Mouse (Mus musculus) lung, adult 2 months (tissue): Measurements from ENCODE around the gene Lrrc32. TPM values are rescaled to one million over a fixed set of nuclear protein-coding genes. Genes with fewer than 3 reads are reported as not detected.
A peak's percentile ranks its signal among the peaks of the same experiment; 100 is the strongest.

ENCODE experiments used
- DNase-seq: peaks from one replicate; pipeline ENCODE4 v3.0.0; 2022
- H3K4me1 ChIP-seq: fragments of 200-500 bp; 2 replicates; pipeline ENCODE4 v1.6.1; 2011; ENCODE audit warnings: low read length; ENCODE audit not compliant: control insufficient read depth, insufficient read depth
- H3K4me3 ChIP-seq: fragments of 200-500 bp; replicated peaks from 2 replicates; pipeline ENCODE3; 2011; ENCODE audit warnings: low read depth, mild to moderate bottlenecking, control low read depth, low read length; ENCODE audit errors: extremely low read depth
- CTCF ChIP-seq: fragments of 200-500 bp; IDR thresholded peaks from 2 replicates; pipeline ENCODE4 v1.5.1; 2011; ENCODE audit warnings: mild to moderate bottlenecking, low read length, control low read depth; ENCODE audit not compliant: insufficient read depth
- POLR2A ChIP-seq: fragments of 200-500 bp; IDR thresholded peaks from 2 replicates; pipeline ENCODE4 v1.6.1; 2011; ENCODE audit warnings: low read depth, mild to moderate bottlenecking, control low read depth, low read length, borderline replicate concordance; ENCODE audit errors: extremely low read depth
- WGBS: fragments of 180-500 bp; shearing (Covaris S2); methylation state at CpG from one replicate; pipeline ENCODE4 v1.1.7; 2018; 5-methylcytosine and 5-hydroxymethylcytosine counted together
- polyA plus RNA-seq: library from polyadenylated mRNA; depleted of rRNA; stranded (reverse); fragments of >200 nt; gene quantifications from 2 replicates; pipeline ENCODE4 v1.2.3, GENCODE M21; 2012

Lrrc32 gene
- polyA plus RNA-seq, 1 experiment, result 38.4 TPM

DNA sequence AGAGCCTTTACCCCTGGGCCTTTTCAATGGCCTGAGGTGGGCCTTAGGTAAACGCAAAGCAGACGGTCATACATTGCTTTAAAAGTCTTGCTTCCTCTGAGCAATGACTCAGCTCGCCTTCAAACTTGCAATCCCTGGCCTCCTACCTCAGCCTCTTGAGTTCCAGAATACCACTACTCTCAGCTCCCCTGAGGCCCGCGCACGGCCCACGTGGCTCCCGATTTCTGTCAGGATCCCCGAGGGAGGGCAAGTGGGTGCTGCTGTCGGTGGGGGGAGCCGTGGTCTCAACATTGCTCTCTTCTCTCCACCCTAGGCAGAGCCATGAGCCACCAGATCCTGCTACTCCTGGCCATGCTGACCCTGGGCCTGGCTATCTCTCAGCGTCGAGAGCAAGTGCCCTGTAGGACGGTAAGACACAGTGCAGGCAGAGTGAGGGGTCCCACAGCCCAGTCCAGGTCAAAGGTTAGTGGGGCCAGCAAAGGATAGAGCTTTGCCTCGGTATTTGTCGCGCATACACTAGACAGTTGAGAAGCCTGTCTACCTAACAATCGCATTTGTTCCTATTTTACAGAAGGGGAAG, 4.9 kb downstream of the Lrrc32 start:
- WGBS, result 56% methylated on average over 18 of the region's 18 CpGs
- Histone ChIP-seq H3K4me3 (no peak overlapping the region), H3K4me1 (peaks cover 10% of the 10 kb centered on the region; the same call in 1 of the 2 replicates)
- DNase-seq, result no peak
- TF ChIP-seq POLR2A, result no peak
- TF ChIP-seq CTCF, result no peak

GRCm38 (mm10) chr7:98495591-98495990, 6.5 kb downstream of the Lrrc32 start:
- no peak for DNase-seq
- 83% methylated on average over 1 of the region's 1 CpGs for WGBS
- H3K4me3 ChIP-seq, result no peak overlapping the region
- no peak for TF ChIP-seq CTCF
- TF ChIP-seq POLR2A, result no peak
- peaks cover 18% of the 10 kb centered on the region for H3K4me1 ChIP-seq

- no peak overlapping the region for H3K4me3 ChIP-seq
- peaks cover 18% of the 10 kb centered on the region for H3K4me1 ChIP-seq
- DNase-seq, result no peak
- WGBS, result 70% methylated on average over 5 of the region's 5 CpGs
- no peak for TF ChIP-seq CTCF
- TF ChIP-seq POLR2A, result no peak
Measured at GRCm38 (mm10) chr7:98497451-98497850, 8.4 kb downstream of the Lrrc32 start.

GRCm38 (mm10) chr7:98498101-98498500, 9.0 kb downstream of the Lrrc32 start:
- no peak for DNase-seq
- no peak overlapping the region for H3K4me3 ChIP-seq
- TF ChIP-seq POLR2A, result no peak
- TF ChIP-seq CTCF, result no peak
- peaks cover 18% of the 10 kb centered on the region for H3K4me1 ChIP-seq
- WGBS, result 94% methylated on average over 12 of the region's 12 CpGs

DNA sequence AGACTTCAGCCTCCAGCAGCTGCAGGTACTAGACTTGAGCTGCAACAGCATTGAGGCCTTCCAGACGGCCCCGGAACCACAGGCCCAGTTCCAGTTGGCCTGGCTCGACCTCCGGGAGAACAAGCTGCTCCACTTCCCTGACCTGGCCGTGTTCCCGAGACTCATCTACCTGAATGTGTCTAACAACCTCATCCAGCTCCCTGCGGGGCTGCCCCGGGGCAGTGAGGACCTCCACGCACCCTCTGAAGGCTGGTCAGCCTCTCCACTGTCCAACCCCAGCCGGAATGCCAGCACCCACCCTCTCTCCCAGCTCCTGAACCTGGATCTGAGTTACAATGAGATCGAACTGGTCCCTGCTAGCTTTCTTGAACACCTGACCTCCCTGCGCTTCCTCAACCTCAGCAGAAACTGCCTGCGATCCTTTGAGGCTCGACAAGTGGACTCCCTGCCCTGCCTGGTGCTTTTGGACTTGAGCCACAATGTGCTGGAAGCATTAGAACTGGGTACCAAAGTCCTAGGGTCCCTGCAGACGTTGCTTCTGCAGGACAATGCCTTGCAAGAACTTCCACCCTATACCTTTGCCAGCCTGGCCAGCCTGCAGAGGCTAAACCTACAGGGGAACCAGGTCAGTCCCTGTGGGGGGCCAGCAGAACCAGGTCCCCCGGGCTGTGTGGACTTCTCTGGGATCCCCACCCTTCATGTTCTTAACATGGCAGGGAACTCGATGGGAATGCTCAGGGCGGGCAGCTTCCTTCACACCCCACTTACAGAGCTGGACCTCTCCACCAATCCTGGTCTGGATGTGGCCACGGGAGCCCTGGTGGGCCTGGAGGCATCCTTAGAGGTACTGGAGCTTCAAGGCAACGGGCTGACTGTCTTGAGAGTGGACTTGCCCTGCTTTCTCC, 9.8 kb downstream of the Lrrc32 start:
- Histone ChIP-seq H3K4me3 (no peak overlapping the region), H3K4me1 (peaks cover 15% of the 10 kb centered on the region)
- no peak for DNase-seq
- no peak for TF ChIP-seq CTCF
- TF ChIP-seq POLR2A, result no peak
- 81% methylated on average over 20 of the region's 20 CpGs for WGBS

- Histone ChIP-seq H3K4me1 (peaks cover 13% of the 10 kb centered on the region), H3K4me3 (no peak overlapping the region)
- WGBS, result 64% methylated on average over 25 of the region's 25 CpGs
- DNase-seq, result no peak
- no peak for TF ChIP-seq POLR2A
- no peak for TF ChIP-seq CTCF
Measured at GRCm38 (mm10) chr7:98499561-98500292, 10.6 kb downstream of the Lrrc32 start.

DNA sequence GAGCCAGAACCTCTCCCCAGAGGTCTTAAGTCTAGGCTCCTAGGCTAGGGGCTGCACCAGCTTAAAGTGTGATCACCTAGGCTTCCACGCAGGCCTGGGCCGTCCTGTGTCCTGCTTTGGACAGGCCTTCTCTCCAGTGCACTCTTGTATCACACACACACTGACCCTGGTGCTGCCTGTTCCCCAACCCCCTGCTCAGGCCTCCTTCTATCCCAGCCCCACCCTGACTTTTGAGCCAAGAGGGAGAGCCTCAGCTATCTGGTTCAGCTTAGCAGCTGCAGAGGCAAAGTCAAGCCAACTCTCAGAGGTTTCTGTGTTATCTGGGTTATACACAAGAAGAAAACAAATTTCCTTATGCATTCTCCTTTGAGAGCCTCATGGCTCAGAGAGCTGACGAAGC, 11.4 kb downstream of the Lrrc32 start:
- Histone ChIP-seq H3K4me3 (no peak overlapping the region), H3K4me1 (peaks cover 16% of the 10 kb centered on the region)
- TF ChIP-seq POLR2A (no peak), CTCF (no peak)
- no peak for DNase-seq
- WGBS, result 81% methylated on average over 3 of the region's 3 CpGs

GRCm38 (mm10) chr7:98501078-98501477, 12.0 kb downstream of the Lrrc32 start:
- TF ChIP-seq CTCF (no peak), POLR2A (0 out of 2 replicates have a peak, but pooled peaks have one; percentile 5)
- WGBS, result 92% methylated on average over 7 of the region's 7 CpGs
- H3K4me3 ChIP-seq, result no peak overlapping the region
- no peak for DNase-seq
- H3K4me1 ChIP-seq, result peaks cover 13% of the 10 kb centered on the region

- no peak for DNase-seq
- H3K4me1 ChIP-seq, result peaks cover 11% of the 10 kb centered on the region
- no peak for TF ChIP-seq POLR2A
- no peak for TF ChIP-seq CTCF
- 72% methylated on average over 5 of the region's 5 CpGs for WGBS
- no peak overlapping the region for H3K4me3 ChIP-seq
Measured at GRCm38 (mm10) chr7:98502921-98503320, 13.8 kb downstream of the Lrrc32 start.
